Mouse (Mus musculus) liver, embryonic 13.5 days (tissue): Measurements from ENCODE around the gene Efhd2. TPM values are rescaled to one million over a fixed set of nuclear protein-coding genes. Genes with fewer than 3 reads are reported as not detected.
A peak's percentile ranks its signal among the peaks of the same experiment; 100 is the strongest.

Source experiments
- ATAC-seq: fragments of 200-750 bp; cut with Nextera tagmentation; 2 replicates; pipeline ENCODE4 v1.8.0; 2017; ENCODE audit warnings: low read depth, mild to moderate bottlenecking, moderate number of reproducible peaks, moderate library complexity
- DNase-seq: peaks from one replicate; pipeline ENCODE4 v3.0.0; 2022
- H3K27ac ChIP-seq: fragments of 300-500 bp; sonication (generic); 2 replicates; pipeline ENCODE4 v1.5.1; 2015; ENCODE audit warnings: moderate library complexity, mild to moderate bottlenecking, inconsistent platforms
- H3K27me3 ChIP-seq: fragments of 300-500 bp; sonication (generic); 2 replicates; pipeline ENCODE4 v1.6.1; 2015; ENCODE audit warnings: mild to moderate bottlenecking, inconsistent platforms
- H3K36me3 ChIP-seq: fragments of 300-500 bp; sonication (generic); 2 replicates; pipeline ENCODE4 v1.6.1; 2015; ENCODE audit warnings: mild to moderate bottlenecking, inconsistent platforms
- H3K4me1 ChIP-seq: fragments of 300-500 bp; sonication (generic); replicated peaks from 2 replicates; pipeline ENCODE4 v1.6.1; 2015; ENCODE audit warnings: inconsistent platforms
- H3K4me2 ChIP-seq: fragments of 300-500 bp; sonication (generic); 2 replicates; pipeline ENCODE4 v1.6.1; 2015; ENCODE audit warnings: inconsistent platforms, mild to moderate bottlenecking, moderate library complexity
- H3K4me3 ChIP-seq: fragments of 300-500 bp; sonication (generic); replicated peaks from 2 replicates; pipeline ENCODE4 v1.5.1; 2015; ENCODE audit warnings: mild to moderate bottlenecking, inconsistent platforms
- H3K9ac ChIP-seq: fragments of 300-500 bp; sonication (generic); 2 replicates; pipeline ENCODE4 v1.6.1; 2015; ENCODE audit warnings: mild to moderate bottlenecking, inconsistent platforms
- H3K9me3 ChIP-seq: fragments of 300-500 bp; sonication (generic); replicated peaks from 2 replicates; pipeline ENCODE4 v1.6.1; 2016; ENCODE audit warnings: inconsistent platforms
- WGBS: fragments of 180-500 bp; shearing (Covaris S2); methylation state at CpG from one replicate; pipeline ENCODE4 v1.1.7; 2015; ENCODE audit not compliant: insufficient replicate concordance; 5-methylcytosine and 5-hydroxymethylcytosine counted together
- polyA plus RNA-seq: library from polyadenylated mRNA; unstranded; fragments of >200 nt; fragmentation: Nextera tagmentation; extraction: Ambion mirVana; gene quantifications from 2 replicates; pipeline ENCODE4 v1.2.1, GENCODE M21; 2015

Gene Efhd2
- polyA plus RNA-seq, 1 experiment from 2014 or later, result 51.5 TPM

DNA sequence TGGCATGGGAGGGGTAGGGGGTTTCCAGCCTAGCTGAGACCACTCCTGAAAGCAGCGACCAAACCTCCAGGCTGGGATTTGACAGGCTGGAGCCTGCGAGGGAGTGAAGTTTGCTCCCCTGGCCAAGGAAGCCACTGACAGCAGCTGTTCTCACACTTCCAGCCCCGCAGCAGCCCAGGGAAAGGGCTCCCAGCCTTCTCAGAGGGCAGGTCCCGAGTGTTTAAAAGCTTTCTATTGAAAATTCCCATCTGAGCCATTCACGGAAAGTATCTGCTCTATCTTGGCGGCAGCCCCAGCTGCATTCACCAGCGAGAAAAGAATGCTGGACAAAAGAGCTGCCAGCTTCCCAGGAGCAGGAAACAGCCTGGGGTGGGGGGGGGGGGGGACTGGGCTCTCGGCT lies 25.2 kb upstream of the Efhd2 start:
- WGBS, result 31% methylated on average over 8 of the region's 8 CpGs
- ATAC-seq, result no peak
- DNase-seq, result no peak
- H3K27me3 ChIP-seq, result peaks cover 14% of the 10 kb centered on the region
- no peaks in the 10 kb centered on the region for H3K9me3 ChIP-seq
- H3K27ac ChIP-seq, result no peak overlapping the region
- no peak overlapping the region for H3K9ac ChIP-seq
- H3K4me3 ChIP-seq, result no peak overlapping the region
- H3K36me3 ChIP-seq, result no peaks in the 10 kb centered on the region
- H3K4me2 ChIP-seq, result no peak overlapping the region
- peaks cover 8% of the 10 kb centered on the region for H3K4me1 ChIP-seq

- H3K9ac ChIP-seq, result no peak overlapping the region
- H3K4me1 ChIP-seq, result peaks cover 8% of the 10 kb centered on the region
- H3K4me2 ChIP-seq, result no peak overlapping the region
- no peaks in the 10 kb centered on the region for H3K9me3 ChIP-seq
- no peak overlapping the region for H3K4me3 ChIP-seq
- no peak overlapping the region for H3K27ac ChIP-seq
- 71% methylated on average over 8 of the region's 8 CpGs for WGBS
- DNase-seq (no peak), ATAC-seq (no peak)
- H3K36me3 ChIP-seq, result no peaks in the 10 kb centered on the region
- peaks cover 14% of the 10 kb centered on the region for H3K27me3 ChIP-seq
Observed at GRCm38 (mm10) chr4:141898905-141899304, 24.2 kb upstream of the Efhd2 start.

DNA sequence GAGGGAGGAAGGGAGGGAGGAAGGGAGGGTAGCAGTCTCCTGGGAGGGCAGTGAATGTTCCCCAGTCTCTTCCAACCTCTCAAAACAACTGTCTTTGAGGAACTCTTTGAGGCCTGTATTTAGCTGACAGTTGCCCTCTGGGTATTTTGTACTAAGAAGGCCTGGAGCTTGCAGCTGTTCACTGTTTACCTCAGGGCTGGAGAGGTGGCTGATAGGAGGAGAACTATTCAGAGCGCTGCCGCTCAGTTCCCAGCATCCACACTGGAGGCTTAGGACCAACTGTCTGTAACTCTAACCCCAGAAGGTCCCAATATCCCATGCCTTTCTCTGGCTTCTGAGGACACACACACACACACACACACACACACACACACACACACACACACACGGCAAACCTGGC lies 23.1 kb upstream of the Efhd2 start:
- Histone ChIP-seq H3K36me3 (no peaks in the 10 kb centered on the region), H3K9ac (no peak overlapping the region), H3K9me3 (no peaks in the 10 kb centered on the region), H3K4me1 (peaks cover 14% of the 10 kb centered on the region), H3K4me2 (no peak overlapping the region), H3K27me3 (peaks cover 14% of the 10 kb centered on the region), H3K4me3 (no peak overlapping the region), H3K27ac (no peak overlapping the region)
- DNase-seq (no peak), ATAC-seq (no peak)
- WGBS, result 59% methylated on average over 3 of the region's 3 CpGs

DNA sequence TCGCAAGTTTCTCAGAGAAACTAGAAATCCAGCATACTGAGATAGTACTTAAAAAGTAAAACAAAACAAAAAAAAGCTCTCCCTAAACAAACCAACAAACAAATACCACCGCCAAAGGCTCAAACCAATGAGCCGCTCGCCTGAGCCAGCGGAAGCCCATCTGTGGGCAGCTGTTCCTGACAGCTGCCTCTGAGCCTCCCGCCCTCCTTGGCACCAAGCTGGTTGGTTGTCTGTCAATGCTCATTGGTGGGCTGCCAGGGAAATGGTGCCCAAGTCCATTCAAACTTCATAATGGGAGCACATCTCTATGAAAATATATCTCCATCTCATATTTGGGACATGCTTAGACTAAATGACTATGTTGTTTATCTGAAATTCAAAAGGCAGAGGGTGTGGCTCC lies 22.5 kb upstream of the Efhd2 start:
- no peaks in the 10 kb centered on the region for H3K36me3 ChIP-seq
- H3K27me3 ChIP-seq, result peaks cover 14% of the 10 kb centered on the region
- H3K9me3 ChIP-seq, result no peaks in the 10 kb centered on the region
- no peak overlapping the region for H3K4me2 ChIP-seq
- peaks cover 14% of the 10 kb centered on the region for H3K4me1 ChIP-seq
- no peak overlapping the region for H3K9ac ChIP-seq
- DNase-seq (no peak), ATAC-seq (no peak)
- H3K4me3 ChIP-seq, result no peak overlapping the region
- no peak overlapping the region for H3K27ac ChIP-seq
- 69% methylated on average over 6 of the region's 6 CpGs for WGBS

DNA sequence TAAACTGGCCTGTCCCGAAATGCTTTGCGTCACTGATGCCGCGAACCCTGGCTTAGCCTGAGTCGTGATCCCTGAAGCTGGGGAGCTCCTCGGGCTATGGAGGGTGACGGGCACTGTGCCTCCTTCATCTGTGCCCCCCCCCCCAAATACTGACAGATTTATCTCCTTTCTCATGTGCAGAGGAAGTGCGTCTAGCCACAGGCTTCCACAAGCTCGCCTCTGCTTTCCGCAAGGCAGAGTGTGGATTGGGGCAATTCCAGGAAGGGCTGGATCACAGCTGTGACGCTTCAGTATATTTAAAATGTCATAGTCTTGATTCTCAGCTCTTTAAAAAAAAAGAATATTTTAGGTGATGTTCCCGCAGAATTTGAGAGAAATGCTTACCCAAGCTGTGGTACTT lies 21.1 kb upstream of the Efhd2 start:
- no peak overlapping the region for H3K4me2 ChIP-seq
- H3K9ac ChIP-seq, result no peak overlapping the region
- no peak for DNase-seq
- H3K4me1 ChIP-seq, result peaks cover 14% of the 10 kb centered on the region
- H3K27me3 ChIP-seq, result peaks cover 21% of the 10 kb centered on the region
- no peak overlapping the region for H3K27ac ChIP-seq
- no peak for ATAC-seq
- no peaks in the 10 kb centered on the region for H3K36me3 ChIP-seq
- H3K9me3 ChIP-seq, result no peaks in the 10 kb centered on the region
- WGBS, result 33% methylated on average over 12 of the region's 12 CpGs
- H3K4me3 ChIP-seq, result no peak overlapping the region

GRCm38 (mm10) chr4:141893157-141893784 lies 18.6 kb upstream of the Efhd2 start:
- no peak for DNase-seq
- Histone ChIP-seq H3K4me2 (no peak overlapping the region), H3K9ac (no peak overlapping the region), H3K27me3 (peaks cover 21% of the 10 kb centered on the region), H3K36me3 (no peaks in the 10 kb centered on the region), H3K4me1 (peaks cover 14% of the 10 kb centered on the region), H3K4me3 (no peak overlapping the region), H3K9me3 (no peaks in the 10 kb centered on the region), H3K27ac (no peak overlapping the region; the same call in 1 of the 2 replicates)
- no peak for ATAC-seq
- 69% methylated on average over 8 of the region's 8 CpGs for WGBS

DNA sequence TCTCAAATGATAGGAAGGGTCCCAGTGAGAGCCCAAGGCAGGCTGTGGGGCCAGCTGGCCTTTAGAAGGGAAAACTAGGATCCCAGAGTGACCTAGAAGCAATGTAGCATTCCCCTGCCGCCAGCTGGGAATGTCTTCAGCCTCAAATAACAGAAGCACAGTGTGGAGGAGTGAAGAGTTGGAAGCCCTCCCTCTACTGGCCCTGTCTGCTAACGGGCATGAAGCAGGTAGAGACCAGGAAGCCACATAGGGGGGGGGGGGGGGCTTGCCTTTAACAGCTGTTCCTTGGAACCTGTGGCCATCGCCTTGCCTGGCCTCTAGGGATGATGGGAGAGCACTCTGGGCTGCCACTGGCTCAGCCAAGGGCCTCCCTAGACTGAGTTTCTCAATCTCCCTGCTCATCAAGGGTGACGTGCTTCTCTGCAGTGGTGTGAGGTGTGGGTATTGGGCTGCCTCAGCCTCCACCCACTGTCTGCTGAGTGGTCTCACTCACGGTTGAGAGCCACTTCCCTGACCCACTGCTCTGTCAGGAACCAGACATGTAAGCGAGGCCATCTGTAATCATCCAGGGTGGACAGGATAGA lies 11.8 kb upstream of the Efhd2 start:
- no peak for DNase-seq
- Histone ChIP-seq H3K4me1 (peaks cover 8% of the 10 kb centered on the region), H3K27ac (no peak overlapping the region), H3K9me3 (no peaks in the 10 kb centered on the region), H3K9ac (0 out of 2 replicates have a peak overlapping the region, but pooled peaks have one; percentile 10), H3K4me3 (no peak overlapping the region), H3K4me2 (no peak overlapping the region), H3K36me3 (no peaks in the 10 kb centered on the region), H3K27me3 (peaks cover 24% of the 10 kb centered on the region; the same call in 1 of the 2 replicates)
- 26% methylated on average over 6 of the region's 6 CpGs for WGBS
- ATAC-seq, result no peak

GRCm38 (mm10) chr4:141885451-141885850 lies 10.7 kb upstream of the Efhd2 start:
- Histone ChIP-seq H3K9ac (no peak overlapping the region), H3K27ac (no peak overlapping the region), H3K36me3 (no peaks in the 10 kb centered on the region), H3K4me1 (peaks cover 11% of the 10 kb centered on the region), H3K9me3 (no peaks in the 10 kb centered on the region), H3K4me2 (no peak overlapping the region), H3K27me3 (peaks cover 26% of the 10 kb centered on the region; the same call in 1 of the 2 replicates), H3K4me3 (no peak overlapping the region)
- ATAC-seq, result no peak
- WGBS, result 54% methylated on average over 9 of the region's 9 CpGs
- no peak for DNase-seq

GRCm38 (mm10) chr4:141882858-141883257 lies 8.1 kb upstream of the Efhd2 start:
- no peaks in the 10 kb centered on the region for H3K36me3 ChIP-seq
- H3K4me2 ChIP-seq, result no peak overlapping the region
- H3K4me3 ChIP-seq, result no peak overlapping the region
- WGBS, result 57% methylated on average over 7 of the region's 7 CpGs
- no peaks in the 10 kb centered on the region for H3K9me3 ChIP-seq
- H3K4me1 ChIP-seq, result peaks cover 11% of the 10 kb centered on the region
- DNase-seq (no peak), ATAC-seq (no peak)
- peaks cover 41% of the 10 kb centered on the region for H3K27me3 ChIP-seq
- no peak overlapping the region for H3K9ac ChIP-seq
- H3K27ac ChIP-seq, result no peak overlapping the region

DNA sequence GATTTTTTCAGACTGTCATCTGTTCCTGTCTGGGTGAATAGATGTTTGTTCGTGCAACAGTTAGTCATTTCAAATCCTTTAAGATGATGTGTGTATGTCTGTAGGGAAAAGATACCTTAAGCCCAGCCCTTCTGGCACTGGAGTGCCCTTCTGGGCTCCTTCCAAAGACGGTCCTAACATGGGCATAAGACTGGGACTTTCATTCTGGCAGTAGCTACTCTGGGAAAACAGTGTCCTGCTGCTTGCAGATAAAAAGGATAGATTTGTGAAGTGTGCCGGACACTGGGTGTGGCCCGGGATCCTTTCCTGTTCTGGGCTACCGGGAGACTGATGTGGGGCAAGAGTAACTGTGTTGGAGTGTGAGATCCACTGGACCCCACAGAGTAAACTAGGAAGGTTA lies 7.2 kb upstream of the Efhd2 start:
- Histone ChIP-seq H3K4me2 (no peak overlapping the region), H3K9me3 (no peaks in the 10 kb centered on the region), H3K4me3 (no peak overlapping the region), H3K27ac (no peak overlapping the region), H3K36me3 (no peaks in the 10 kb centered on the region), H3K27me3 (peaks cover 48% of the 10 kb centered on the region), H3K9ac (no peak overlapping the region), H3K4me1 (peaks cover 11% of the 10 kb centered on the region)
- WGBS, result 52% methylated on average over 5 of the region's 5 CpGs
- DNase-seq (no peak), ATAC-seq (no peak)

DNA sequence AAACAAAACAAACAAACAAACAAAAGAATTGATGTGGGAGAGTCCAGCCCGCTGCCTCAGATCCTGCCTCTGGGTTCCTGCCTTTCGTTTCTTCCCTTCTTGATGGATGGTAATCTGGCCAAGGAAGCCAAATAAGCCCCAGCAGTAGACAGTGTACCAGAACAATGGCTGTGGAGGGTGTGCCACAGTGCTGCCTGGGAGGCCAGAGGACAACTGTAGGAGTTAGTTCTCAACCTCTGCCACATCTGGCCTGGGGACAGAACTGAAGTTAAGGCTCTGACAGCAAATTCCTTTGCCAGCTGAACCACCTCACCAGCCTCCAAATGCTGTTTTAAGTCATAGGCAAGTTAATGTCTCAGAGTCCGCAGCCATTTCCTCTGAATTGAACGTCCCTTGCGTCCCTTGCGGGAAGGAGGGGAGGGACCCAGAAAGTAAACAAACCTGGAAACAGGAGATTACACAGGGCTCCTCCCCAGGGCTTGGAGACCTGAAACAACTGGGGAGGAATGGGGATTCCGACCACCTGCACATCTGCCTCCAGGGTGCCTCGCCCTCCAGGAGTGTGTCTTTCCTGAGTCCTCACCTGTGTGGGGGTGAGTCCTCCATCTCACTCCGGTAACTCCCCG lies 6.7 kb upstream of the Efhd2 start:
- H3K4me1 ChIP-seq, result peaks cover 14% of the 10 kb centered on the region
- 46% methylated on average over 10 of the region's 10 CpGs for WGBS
- no peak overlapping the region for H3K4me3 ChIP-seq
- H3K27me3 ChIP-seq, result peaks cover 44% of the 10 kb centered on the region
- H3K36me3 ChIP-seq, result no peaks in the 10 kb centered on the region
- ATAC-seq, result peak; percentile 43; the same call in 1 of the 2 replicates
- H3K4me2 ChIP-seq, result no peak overlapping the region
- no peak for DNase-seq
- H3K9ac ChIP-seq, result no peak overlapping the region
- no peaks in the 10 kb centered on the region for H3K9me3 ChIP-seq
- no peak overlapping the region for H3K27ac ChIP-seq

DNA sequence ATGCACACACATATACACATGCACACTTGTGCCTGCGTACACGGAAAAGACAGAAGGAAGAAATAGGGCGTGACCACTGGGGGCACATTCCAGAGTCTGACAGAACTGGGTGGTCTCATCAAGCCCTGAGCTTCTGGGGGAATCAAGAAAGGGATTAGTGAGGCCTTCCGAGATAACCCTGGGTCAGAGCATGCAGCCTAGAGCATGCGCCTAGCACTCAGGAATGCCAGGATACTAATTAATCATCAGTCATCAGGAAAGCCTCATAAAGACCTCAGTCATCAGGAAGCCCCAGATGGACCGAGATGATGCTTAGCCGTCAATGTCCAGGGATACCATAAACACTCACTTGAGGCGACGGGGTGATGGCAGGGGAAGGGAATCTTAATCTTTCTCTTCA lies 5.2 kb upstream of the Efhd2 start:
- H3K9me3 ChIP-seq, result no peaks in the 10 kb centered on the region
- DNase-seq (no peak), ATAC-seq (no peak)
- H3K27ac ChIP-seq, result no peak overlapping the region
- 63% methylated on average over 9 of the region's 9 CpGs for WGBS
- H3K36me3 ChIP-seq, result no peaks in the 10 kb centered on the region
- no peak overlapping the region for H3K9ac ChIP-seq
- H3K4me3 ChIP-seq, result no peak overlapping the region
- H3K4me1 ChIP-seq, result peaks cover 29% of the 10 kb centered on the region
- H3K27me3 ChIP-seq, result peaks cover 39% of the 10 kb centered on the region
- H3K4me2 ChIP-seq, result no peak overlapping the region
